7 mouse cellular contexts compared by ENCODE assay signal in genomic region chr4:155408695-155409057, GRCm38 (mm10). TPM values are rescaled to one million over a fixed set of nuclear protein-coding genes. Genes with fewer than 3 reads are reported as not detected.
DNase-seq lines count a peak whose midpoint lies in the region; ATAC-seq and TF ChIP-seq lines count a peak whose summit lies in the region.

No protein-coding gene starts in this region.

- TF ChIP-seq POLR2A in olfactory bulb, adult 2 months (IDR thresholded peaks at IDR 0.05; ENCODE audit: insufficient read depth, low read depth, low read length) = no peak

- 0 out of 2 replicates have a peak, but pooled peaks have one; percentile 24 for TF ChIP-seq CTCF in olfactory bulb, adult 2 months (IDR thresholded peaks at IDR 0.05; ENCODE audit: insufficient read depth, low read depth, low read length)

- DNase-seq in lung, postnatal 4 days = no peak
- DNase-seq in forebrain, embryonic 10.5 days (ENCODE audit: extremely low spot score, low spot score) = no peak
- DNase-seq in limb, embryonic 10.5 days (ENCODE audit: low spot score) = no peak
- DNase-seq in Muller cell, postnatal 12 days (ENCODE audit: inconsistent ontology term) = no peak
- no peak for DNase-seq in adrenal gland, postnatal 36 days

- H3K36me3 ChIP-seq in lung, embryonic 15.5 days = no peaks in the 10 kb centered on the region
- 0 out of 2 replicates have a peak, but pooled peaks cover 3% of the 10 kb centered on the region for H3K36me3 ChIP-seq in forebrain, embryonic 10.5 days (replicated peaks)
- H3K36me3 ChIP-seq in limb, embryonic 10.5 days = no peaks in the 10 kb centered on the region

- no peak overlapping the region for H3K27ac ChIP-seq in lung, embryonic 15.5 days
- H3K27ac ChIP-seq in forebrain, embryonic 10.5 days = peak overlapping the region; percentile 82
- peak overlapping the region; percentile 83 for H3K27ac ChIP-seq in limb, embryonic 10.5 days
- 0 out of 2 replicates have a peak overlapping the region, but pooled peaks have one; percentile 57 for H3K27ac ChIP-seq in olfactory bulb, adult 2 months (ENCODE audit: insufficient read depth, low read depth, low read length)

- peaks cover 13% of the 10 kb centered on the region for H3K4me1 ChIP-seq in lung, embryonic 15.5 days
- H3K4me1 ChIP-seq in forebrain, embryonic 10.5 days = peaks cover 22% of the 10 kb centered on the region
- H3K4me1 ChIP-seq in limb, embryonic 10.5 days = peaks cover 17% of the 10 kb centered on the region
- H3K4me1 ChIP-seq in olfactory bulb, adult 2 months (ENCODE audit: control insufficient read depth, insufficient read depth, low read length) = peaks cover 8% of the 10 kb centered on the region

- H3K9ac ChIP-seq in lung, embryonic 15.5 days = no peak overlapping the region

- WGBS in lung, embryonic 15.5 days = 3% methylated on average over 8 of the region's 8 CpGs
- 2% methylated on average over 8 of the region's 8 CpGs for WGBS in forebrain, embryonic 10.5 days
- 2% methylated on average over 8 of the region's 8 CpGs for WGBS in limb, embryonic 10.5 days
- 1% methylated on average over 8 of the region's 8 CpGs for WGBS in olfactory bulb, adult 2 months

- peak overlapping the region; percentile 90 for H3K4me2 ChIP-seq in lung, embryonic 15.5 days

- 0 out of 2 replicates have a peak, but pooled peaks cover 7% of the 10 kb centered on the region for H3K27me3 ChIP-seq in lung, embryonic 15.5 days
- peaks cover 7% of the 10 kb centered on the region for H3K27me3 ChIP-seq in forebrain, embryonic 10.5 days (ENCODE audit: poor library complexity, severe bottlenecking)
- no peaks in the 10 kb centered on the region for H3K27me3 ChIP-seq in limb, embryonic 10.5 days (ENCODE audit: low read depth, poor library complexity, severe bottlenecking)

- peak; percentile 35; the same call in 1 of the 2 replicates for ATAC-seq in lung, embryonic 15.5 days (ENCODE audit: borderline replicate concordance, extremely low read depth, low FRiP score, low TSS enrichment)

- H3K4me3 ChIP-seq in lung, embryonic 15.5 days = peak overlapping the region; percentile 45
- peak overlapping the region; percentile 58 for H3K4me3 ChIP-seq in forebrain, embryonic 10.5 days
- H3K4me3 ChIP-seq in limb, embryonic 10.5 days = peak overlapping the region; percentile 72
- H3K4me3 ChIP-seq in olfactory bulb, adult 2 months (ENCODE audit: insufficient read depth, low read depth, low read length) = peak overlapping the region; percentile 77

- no peaks in the 10 kb centered on the region for H3K9me3 ChIP-seq in lung, embryonic 15.5 days
- peaks cover 5% of the 10 kb centered on the region for H3K9me3 ChIP-seq in forebrain, embryonic 10.5 days
- no peaks in the 10 kb centered on the region for H3K9me3 ChIP-seq in limb, embryonic 10.5 days (replicated peaks)

RNA-seq across cellular contexts. Expression of gene Cfap74, which starts 0.3 kb away (rescaled TPM):
- polyA plus RNA-seq in lung, embryonic 15.5 days (2015; fragmentation: Nextera tagmentation; extraction: Ambion mirVana) = 1.8 and 2.1 TPM in 2 replicates
- polyA plus RNA-seq in forebrain, embryonic 10.5 days (2016; fragmentation: Nextera tagmentation; extraction: Ambion mirVana) = 10.7 and 10.8 TPM in 2 replicates
- polyA plus RNA-seq in limb, embryonic 10.5 days (2016; fragmentation: Nextera tagmentation; extraction: Ambion mirVana) = 6.4 and 7.9 TPM in 2 replicates
- not detected in 2 replicates for polyA plus RNA-seq in olfactory bulb, adult 2 months (2012; ENCODE audit: insufficient read depth, insufficient read length, low replicate concordance, missing spikeins)
- total RNA-seq in adrenal gland, postnatal 36 days (2021) = under 1 TPM; 0.66 to 0.76 TPM

RNA-seq across cellular contexts. Expression of gene Gabrd, which starts 10.8 kb away (rescaled TPM):
- 0.07 TPM in 1 of 2 replicates, not detected in the other for polyA plus RNA-seq in lung, embryonic 15.5 days (2015; fragmentation: Nextera tagmentation; extraction: Ambion mirVana)
- not detected in 2 replicates for polyA plus RNA-seq in forebrain, embryonic 10.5 days (2016; fragmentation: Nextera tagmentation; extraction: Ambion mirVana)
- polyA plus RNA-seq in limb, embryonic 10.5 days (2016; fragmentation: Nextera tagmentation; extraction: Ambion mirVana) = not detected in 2 replicates
- not detected in 2 replicates for polyA plus RNA-seq in olfactory bulb, adult 2 months (2012; ENCODE audit: insufficient read depth, insufficient read length, low replicate concordance, missing spikeins)
- total RNA-seq in adrenal gland, postnatal 36 days (2021) = under 1 TPM in 1 of 2 experiments, not detected in 1; 0.20 TPM

RNA-seq across cellular contexts. Expression of gene Prkcz, which starts 47.5 kb away (rescaled TPM):
- polyA plus RNA-seq in lung, embryonic 15.5 days (2015; fragmentation: Nextera tagmentation; extraction: Ambion mirVana) = 15.8 and 16.8 TPM in 2 replicates
- 15.5 and 16.8 TPM in 2 replicates for polyA plus RNA-seq in forebrain, embryonic 10.5 days (2016; fragmentation: Nextera tagmentation; extraction: Ambion mirVana)
- 8.4 and 9.3 TPM in 2 replicates for polyA plus RNA-seq in limb, embryonic 10.5 days (2016; fragmentation: Nextera tagmentation; extraction: Ambion mirVana)
- not detected in 2 replicates for polyA plus RNA-seq in olfactory bulb, adult 2 months (2012; ENCODE audit: insufficient read depth, insufficient read length, low replicate concordance, missing spikeins)
- 1 to 10 TPM; 3.4 to 4.3 TPM for total RNA-seq in adrenal gland, postnatal 36 days (2021)
